Mouse (Mus musculus): Measurements from ENCODE around the gene Nap1l3.

Nap1l3 gene

GRCm38 (mm10) chrX:122396781-122397581, at the start of gene Nap1l3:
Nap1l3 (minus strand) TSS chrX:122397401.
- peak; percentile 43 for DNase-seq (ENCODE audit: low read depth, low spot score)

- no peak for DNase-seq (ENCODE audit: low read depth, low spot score)
Observed at GRCm38 (mm10) chrX:122397652-122398051, 451 bp upstream of the Nap1l3 start.
